Mouse (Mus musculus): ENCODE data around the gene Elmo1.

DNA sequence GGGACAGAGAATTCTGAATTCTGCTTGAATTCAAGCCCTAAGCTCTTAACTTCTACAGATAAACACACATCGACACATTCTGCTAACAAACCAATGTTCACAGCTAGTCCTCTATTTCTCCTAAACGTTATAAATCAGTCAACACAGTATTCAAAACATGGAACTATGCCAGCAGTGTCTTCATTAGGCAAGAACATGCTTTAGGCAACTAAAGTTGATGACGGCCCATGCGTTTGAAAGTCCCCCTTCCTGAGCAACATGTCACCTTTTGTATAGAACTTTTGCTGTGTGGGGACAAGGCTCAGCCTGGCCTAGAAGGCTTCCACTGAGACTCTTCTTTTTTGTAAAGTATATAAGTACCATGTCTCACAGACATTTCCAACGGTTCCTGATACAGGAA lies 44.6 kb upstream of the Elmo1 start:
- no peak for TF ChIP-seq MAX (IDR thresholded peaks at IDR 0.05)
- no peak for TF ChIP-seq CTCF (IDR thresholded peaks at IDR 0.05; ENCODE audit: control insufficient read depth, insufficient read depth, insufficient read length)
- no peak for TF ChIP-seq MYOD1 (IDR thresholded peaks at IDR 0.05; ENCODE audit: control insufficient read depth, insufficient read length, low read depth)
- no peak for TF ChIP-seq CEBPB (IDR thresholded peaks at IDR 0.05; ENCODE audit: low read depth)

Measured in C2C12 (cell line).